Mouse (Mus musculus): Measurements from ENCODE around the gene Limd2.

GRCm38 (mm10) chr11:106160841-106161721, at the start of gene Limd2, which contains the start of gene Gm10840:
- TF ChIP-seq CTCF (IDR thresholded peaks at IDR 0.05; ENCODE audit: borderline replicate concordance, extremely low read depth, insufficient read depth, insufficient read length) (no peak), POLR2A (IDR thresholded peaks at IDR 0.05; ENCODE audit: borderline replicate concordance, extremely low read depth, insufficient read depth, insufficient read length, poor library complexity, severe bottlenecking) (no peak)

Measured in brain, embryonic 14.5 days (tissue).